Mouse (Mus musculus) ovary, postnatal 14 days (tissue): ENCODE results near the gene Rasgef1b.

ENCODE experiments used
- DNase-seq: peaks from one replicate; pipeline ENCODE4 v3.0.0; 2022; ENCODE audit warnings: low spot score

Gene Rasgef1b

GRCm38 (mm10) chr5:99447481-99447880, 281.4 kb downstream of the Rasgef1b start:
- DNase-seq: no peak

- DNase-seq: no peak
Observed at GRCm38 (mm10) chr5:99445242-99445641, 283.6 kb downstream of the Rasgef1b start.

- DNase-seq: no peak
Observed at GRCm38 (mm10) chr5:99444777-99445176, 284.1 kb downstream of the Rasgef1b start.

- no peak for DNase-seq
Observed at GRCm38 (mm10) chr5:99440109-99440508, 288.8 kb downstream of the Rasgef1b start.

- no peak for DNase-seq
Observed at GRCm38 (mm10) chr5:99438526-99438925, 290.3 kb downstream of the Rasgef1b start.

GRCm38 (mm10) chr5:99434226-99434625, 294.6 kb downstream of the Rasgef1b start:
- DNase-seq: no peak

- no peak for DNase-seq
Observed at GRCm38 (mm10) chr5:99432471-99432870, 296.4 kb downstream of the Rasgef1b start.

GRCm38 (mm10) chr5:99429273-99429672, 299.6 kb downstream of the Rasgef1b start:
- no peak for DNase-seq

GRCm38 (mm10) chr5:99428648-99429047, 300.2 kb downstream of the Rasgef1b start:
- DNase-seq: no peak

GRCm38 (mm10) chr5:99423271-99423670, 305.6 kb downstream of the Rasgef1b start:
- peak; percentile 4 for DNase-seq

- no peak for DNase-seq
Observed at GRCm38 (mm10) chr5:99422856-99423255, 306.0 kb downstream of the Rasgef1b start.

- DNase-seq: no peak
Observed at GRCm38 (mm10) chr5:99422092-99422491, 306.8 kb downstream of the Rasgef1b start.

- DNase-seq: no peak
Observed at GRCm38 (mm10) chr5:99419872-99420271, 309.0 kb downstream of the Rasgef1b start.

- DNase-seq: no peak
Observed at GRCm38 (mm10) chr5:99416902-99417301, 312.0 kb downstream of the Rasgef1b start.

GRCm38 (mm10) chr5:99415676-99416075, 313.2 kb downstream of the Rasgef1b start:
- DNase-seq: no peak

GRCm38 (mm10) chr5:99415049-99415448, 313.8 kb downstream of the Rasgef1b start:
- DNase-seq: no peak

- no peak for DNase-seq
Observed at GRCm38 (mm10) chr5:99414293-99414692, 314.6 kb downstream of the Rasgef1b start.

- DNase-seq: no peak
Observed at GRCm38 (mm10) chr5:99413851-99414250, 315.0 kb downstream of the Rasgef1b start.

GRCm38 (mm10) chr5:99413391-99413790, 315.5 kb downstream of the Rasgef1b start:
- no peak for DNase-seq

- DNase-seq: no peak
Observed at GRCm38 (mm10) chr5:99404403-99405170, 324.3 kb downstream of the Rasgef1b start.

GRCm38 (mm10) chr5:99403325-99403724, 325.5 kb downstream of the Rasgef1b start:
- DNase-seq: no peak

- DNase-seq: no peak
Observed at GRCm38 (mm10) chr5:99402784-99403183, 326.1 kb downstream of the Rasgef1b start.

GRCm38 (mm10) chr5:99402297-99402696, 326.6 kb downstream of the Rasgef1b start:
- no peak for DNase-seq
